Mouse (Mus musculus) hindbrain, embryonic 14.5 days (tissue): ENCODE measurements at regions not wholly inside any gene's neighbourhood (a gene's known extent, or its start where the extent isn't known, plus 50 kb on each side); places are given as distances from the start of the nearest gene placed in this dataset.

Source experiments
- ATAC-seq: fragments of 200-750 bp; cut with Nextera tagmentation; 2 replicates; pipeline ENCODE4 v1.8.0; 2017; ENCODE audit warnings: moderate number of reproducible peaks, mild to moderate bottlenecking, moderate TSS enrichment, moderate library complexity; ENCODE audit not compliant: low FRiP score
- DNase-seq: peaks from one replicate; pipeline ENCODE4 v3.0.0-alpha.2; 2015; ENCODE audit warnings: low spot score
- H3K27ac ChIP-seq: fragments of 300-500 bp; sonication (generic); 2 replicates; pipeline ENCODE4 v1.5.1; 2014; ENCODE audit warnings: mild to moderate bottlenecking, moderate library complexity
- H3K27me3 ChIP-seq: fragments of 300-500 bp; sonication (generic); 2 replicates; pipeline ENCODE4 v1.6.1; 2014; ENCODE audit warnings: mild to moderate bottlenecking, low read length, mixed read lengths; ENCODE audit not compliant: control insufficient read depth, insufficient read depth
- H3K36me3 ChIP-seq: fragments of 300-500 bp; sonication (generic); replicated peaks from 2 replicates; pipeline ENCODE4 v1.6.1; 2014; ENCODE audit not compliant: control insufficient read depth, insufficient read depth
- H3K4me1 ChIP-seq: fragments of 300-500 bp; sonication (generic); replicated peaks from 2 replicates; pipeline ENCODE4 v1.6.1; 2014; ENCODE audit warnings: antibody characterized with exemption, low read length, mixed read lengths; ENCODE audit not compliant: control insufficient read depth, insufficient read depth
- H3K4me2 ChIP-seq: fragments of 300-500 bp; sonication (generic); replicated peaks from 2 replicates; pipeline ENCODE4 v1.6.1; 2014; ENCODE audit warnings: mild to moderate bottlenecking, moderate library complexity
- H3K4me3 ChIP-seq: fragments of 300-500 bp; sonication (generic); replicated peaks from 2 replicates; pipeline ENCODE4 v1.5.1; 2014; ENCODE audit warnings: mild to moderate bottlenecking, low read length
- H3K9ac ChIP-seq: fragments of 300-500 bp; sonication (generic); 2 replicates; pipeline ENCODE4 v1.6.1; 2014
- H3K9me3 ChIP-seq: fragments of 300-500 bp; sonication (generic); 2 replicates; pipeline ENCODE4 v1.6.1; 2016; ENCODE audit warnings: low read length; ENCODE audit not compliant: control insufficient read depth
- WGBS: fragments of 180-500 bp; shearing (Covaris S2); extraction: QIAGEN DNeasy Blood & Tissue Kit; methylation state at CpG from one replicate; pipeline ENCODE4 v1.1.7; 2014; 5-methylcytosine and 5-hydroxymethylcytosine counted together

DNA sequence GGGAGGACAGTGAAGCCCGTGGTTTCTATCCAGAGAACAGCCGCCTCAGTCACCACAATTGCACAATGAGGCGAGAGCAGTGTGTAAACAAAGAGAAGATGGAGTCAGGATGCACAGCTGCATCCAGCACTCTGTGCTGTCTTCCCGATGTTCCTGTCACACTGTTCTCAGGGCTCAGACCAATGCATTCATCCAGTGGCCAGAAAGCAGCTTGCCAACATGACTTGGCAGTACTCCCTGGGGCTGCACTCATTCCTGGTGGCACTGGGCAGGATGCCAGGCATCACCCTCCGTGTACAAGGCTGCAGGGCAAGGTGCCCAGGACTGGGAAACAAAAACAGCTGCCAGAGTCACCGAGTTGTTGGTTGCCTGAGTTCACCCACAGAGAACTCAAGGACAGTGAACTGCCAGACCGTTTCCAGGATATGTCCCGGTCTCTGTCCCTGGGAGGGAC lies 75.4 kb upstream of the Tnfsf11 start:
- 52% methylated on average over 8 of the region's 8 CpGs for WGBS
- ATAC-seq (peak; percentile 93), DNase-seq (peak; percentile 80)
- Histone ChIP-seq H3K36me3 (no peaks in the 10 kb centered on the region), H3K27me3 (no peaks in the 10 kb centered on the region), H3K4me2 (no peak overlapping the region), H3K4me3 (no peak overlapping the region), H3K27ac (no peak overlapping the region), H3K4me1 (no peaks in the 10 kb centered on the region), H3K9ac (no peak overlapping the region), H3K9me3 (no peaks in the 10 kb centered on the region)

- H3K27ac ChIP-seq = no peak overlapping the region
- no peak overlapping the region for H3K4me2 ChIP-seq
- no peak overlapping the region for H3K9ac ChIP-seq
- no peaks in the 10 kb centered on the region for H3K36me3 ChIP-seq
- H3K9me3 ChIP-seq = no peaks in the 10 kb centered on the region
- WGBS = 73% methylated on average over 4 of the region's 4 CpGs
- H3K4me3 ChIP-seq = no peak overlapping the region
- no peaks in the 10 kb centered on the region for H3K4me1 ChIP-seq
- DNase-seq (no peak), ATAC-seq (no peak)
- H3K27me3 ChIP-seq = no peaks in the 10 kb centered on the region
Measured at GRCm38 (mm10) chr14:78380011-78380410, 72.2 kb upstream of the Tnfsf11 start.

DNA sequence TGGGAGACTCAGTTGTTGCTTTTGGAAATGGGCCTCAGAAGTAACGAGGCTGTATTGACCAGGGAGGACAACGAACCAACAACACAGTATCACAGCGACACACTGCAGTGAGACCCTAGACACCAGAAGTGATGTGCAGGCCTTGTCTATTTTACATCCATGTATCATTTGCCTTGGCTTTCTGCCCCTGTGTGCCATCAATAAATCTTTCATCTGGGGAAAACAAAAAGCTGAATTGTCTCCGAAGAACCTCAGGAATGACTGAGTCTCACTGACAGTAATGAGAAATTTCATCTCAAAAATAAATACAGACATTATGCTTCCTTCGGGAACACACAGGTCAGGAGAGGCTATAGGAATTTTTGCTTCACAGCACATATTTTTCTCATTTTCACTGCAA lies 68.7 kb upstream of the Tnfsf11 start:
- DNase-seq (no peak), ATAC-seq (no peak)
- no peaks in the 10 kb centered on the region for H3K4me1 ChIP-seq
- WGBS = 68% methylated on average over 5 of the region's 5 CpGs
- no peak overlapping the region for H3K27ac ChIP-seq
- H3K4me2 ChIP-seq = no peak overlapping the region
- no peak overlapping the region for H3K4me3 ChIP-seq
- no peaks in the 10 kb centered on the region for H3K27me3 ChIP-seq
- H3K9ac ChIP-seq = no peak overlapping the region
- no peaks in the 10 kb centered on the region for H3K36me3 ChIP-seq
- H3K9me3 ChIP-seq = no peaks in the 10 kb centered on the region

- H3K4me1 ChIP-seq = no peaks in the 10 kb centered on the region
- H3K27ac ChIP-seq = no peak overlapping the region
- no peaks in the 10 kb centered on the region for H3K36me3 ChIP-seq
- ATAC-seq (no peak), DNase-seq (no peak)
- H3K9ac ChIP-seq = no peak overlapping the region
- WGBS = 88% methylated on average over 3 of the region's 3 CpGs
- no peaks in the 10 kb centered on the region for H3K9me3 ChIP-seq
- no peak overlapping the region for H3K4me3 ChIP-seq
- no peak overlapping the region for H3K4me2 ChIP-seq
- no peaks in the 10 kb centered on the region for H3K27me3 ChIP-seq
Measured at GRCm38 (mm10) chr14:78375746-78376495, 68.1 kb upstream of the Tnfsf11 start.

DNA sequence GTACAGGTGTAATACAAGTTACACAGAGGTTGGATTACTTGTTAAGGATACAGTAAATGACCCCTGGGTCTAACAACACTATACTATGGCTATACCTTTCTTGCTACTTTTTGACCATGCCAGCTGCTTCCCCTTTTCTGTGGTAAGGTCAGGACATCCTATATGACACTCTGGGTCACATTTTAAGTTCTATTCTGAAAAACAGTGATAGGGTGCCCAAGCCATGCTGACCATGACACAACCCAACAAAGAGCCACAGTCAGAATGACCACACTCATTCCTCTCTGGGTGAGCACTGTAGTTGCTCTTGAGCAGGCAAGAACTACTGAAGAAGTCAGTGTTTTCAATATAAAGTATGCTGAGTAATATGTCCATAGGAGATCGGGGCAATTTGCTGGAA lies 64.3 kb upstream of the Tnfsf11 start:
- H3K9ac ChIP-seq = no peak overlapping the region
- H3K27ac ChIP-seq = no peak overlapping the region
- no peaks in the 10 kb centered on the region for H3K27me3 ChIP-seq
- no peak overlapping the region for H3K4me3 ChIP-seq
- no peaks in the 10 kb centered on the region for H3K36me3 ChIP-seq
- ATAC-seq (no peak), DNase-seq (no peak)
- H3K4me2 ChIP-seq = no peak overlapping the region
- H3K4me1 ChIP-seq = no peaks in the 10 kb centered on the region
- H3K9me3 ChIP-seq = no peaks in the 10 kb centered on the region
- WGBS = 88% methylated on average over 1 of the region's 1 CpGs

- H3K4me1 ChIP-seq = no peaks in the 10 kb centered on the region
- H3K9ac ChIP-seq = no peak overlapping the region
- DNase-seq = no peak
- H3K9me3 ChIP-seq = no peaks in the 10 kb centered on the region
- no peak overlapping the region for H3K4me2 ChIP-seq
- no peak overlapping the region for H3K27ac ChIP-seq
- WGBS = 95% methylated on average over 4 of the region's 4 CpGs
- ATAC-seq = no peak
- no peaks in the 10 kb centered on the region for H3K36me3 ChIP-seq
- H3K27me3 ChIP-seq = no peaks in the 10 kb centered on the region
- no peak overlapping the region for H3K4me3 ChIP-seq
Measured at GRCm38 (mm10) chr14:78368881-78369280, 61.0 kb upstream of the Tnfsf11 start.

DNA sequence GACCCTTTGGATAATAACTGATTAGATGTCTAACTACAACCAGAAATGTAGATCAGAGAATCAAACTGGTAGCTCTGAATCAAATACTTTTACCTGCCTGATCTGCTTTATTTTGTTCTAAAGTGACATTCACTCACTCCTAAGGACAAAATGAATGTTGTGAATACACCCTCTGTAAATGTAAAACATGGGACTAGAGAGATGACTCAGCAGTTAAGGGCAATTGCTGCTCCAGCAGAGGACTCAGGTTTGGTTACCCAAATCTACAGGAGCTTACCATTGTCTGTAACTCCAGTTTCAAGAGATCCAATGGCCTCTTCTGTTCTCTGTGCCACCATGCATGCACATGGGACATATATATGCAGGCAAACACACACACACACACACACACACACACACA lies 57.0 kb upstream of the Tnfsf11 start:
- Histone ChIP-seq H3K27me3 (no peaks in the 10 kb centered on the region), H3K36me3 (no peaks in the 10 kb centered on the region), H3K4me1 (no peaks in the 10 kb centered on the region), H3K27ac (no peak overlapping the region), H3K4me2 (no peak overlapping the region), H3K9me3 (no peaks in the 10 kb centered on the region), H3K4me3 (no peak overlapping the region), H3K9ac (no peak overlapping the region)
- ATAC-seq (no peak), DNase-seq (no peak)

DNA sequence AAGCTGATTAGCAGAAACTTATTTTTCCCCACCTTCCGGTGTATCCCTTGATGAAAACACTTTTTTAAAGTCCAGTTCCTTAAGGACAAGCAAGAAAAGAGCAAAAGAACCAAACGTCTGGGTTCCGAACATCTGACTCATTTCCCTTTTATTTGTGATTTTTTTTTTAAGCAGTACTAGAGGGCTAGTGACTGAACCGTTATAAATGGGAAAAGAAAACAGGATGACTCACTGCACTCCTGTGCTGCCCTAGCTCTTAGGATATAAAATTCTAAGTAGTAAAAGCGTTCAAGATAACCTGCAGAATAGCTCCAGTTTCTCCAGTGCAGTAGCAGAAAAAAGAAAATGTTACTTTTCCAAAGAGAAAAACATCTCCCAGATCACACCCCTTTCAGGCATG lies 55.3 kb upstream of the Tnfsf11 start:
- ATAC-seq (no peak), DNase-seq (no peak)
- no peak overlapping the region for H3K4me3 ChIP-seq
- no peak overlapping the region for H3K9ac ChIP-seq
- H3K36me3 ChIP-seq = no peaks in the 10 kb centered on the region
- no peaks in the 10 kb centered on the region for H3K27me3 ChIP-seq
- WGBS = 82% methylated on average over 5 of the region's 5 CpGs
- H3K4me1 ChIP-seq = no peaks in the 10 kb centered on the region
- no peak overlapping the region for H3K4me2 ChIP-seq
- no peak overlapping the region for H3K27ac ChIP-seq
- H3K9me3 ChIP-seq = no peaks in the 10 kb centered on the region
